Mouse (Mus musculus): ENCODE data around the gene Nudt17. TPM values are rescaled to one million over a fixed set of nuclear protein-coding genes. Genes with fewer than 3 reads are reported as not detected.

Gene Nudt17
- polyA plus RNA-seq, 1 experiment = 17.9 TPM

DNA sequence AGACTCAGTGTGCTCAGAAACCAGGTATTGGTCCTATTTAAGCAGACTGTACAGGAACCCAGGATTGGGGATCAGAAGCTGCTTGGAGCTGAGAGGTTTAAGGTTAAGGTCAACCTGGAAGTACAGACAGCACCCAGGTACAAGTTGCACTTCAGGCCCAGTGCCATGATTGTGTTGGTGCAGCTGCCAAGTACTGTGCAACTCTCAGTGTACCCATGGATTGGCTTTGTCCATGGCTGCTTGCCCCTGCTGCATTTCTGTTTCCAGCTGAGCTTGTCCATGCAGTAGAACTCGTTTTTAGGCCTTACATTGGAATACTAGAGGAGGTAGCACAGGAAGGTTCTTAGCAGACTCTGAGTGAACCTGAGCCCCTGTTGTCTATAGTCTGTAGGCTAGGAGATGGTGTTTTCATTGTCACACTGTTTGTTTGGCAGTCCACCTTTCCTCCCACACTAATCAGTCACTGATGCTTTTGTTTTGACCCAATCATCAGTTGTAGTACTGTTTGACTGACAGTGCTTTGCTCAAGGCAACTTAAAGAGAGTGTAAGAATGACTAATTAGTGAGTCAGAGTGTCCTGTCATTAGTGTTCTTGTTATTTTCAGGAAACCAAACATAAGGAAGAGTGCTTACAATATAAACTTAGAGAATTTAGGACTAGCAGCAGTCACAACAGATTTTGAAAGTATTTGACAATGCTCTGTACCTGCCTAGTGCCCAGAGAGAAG, 28.8 kb upstream of the Nudt17 start:
- DNase-seq = no peak
- no peaks in the 10 kb centered on the region for H3K36me3 ChIP-seq (ENCODE audit: control insufficient read depth, insufficient read depth, low read length)
- H3K27ac ChIP-seq (ENCODE audit: control insufficient read depth, insufficient read depth, low read length) = no peak overlapping the region
- H3K27me3 ChIP-seq (ENCODE audit: control insufficient read depth, insufficient read depth, low read length) = no peaks in the 10 kb centered on the region
- H3K4me3 ChIP-seq (ENCODE audit: control insufficient read depth, insufficient read depth, low read length) = no peak overlapping the region
- no peak for TF ChIP-seq CTCF (IDR thresholded peaks at IDR 0.05; ENCODE audit: borderline replicate concordance, control insufficient read depth, extremely low read depth, insufficient read depth, low read length, poor library complexity)
- TF ChIP-seq POLR2A (IDR thresholded peaks at IDR 0.05; ENCODE audit: control insufficient read depth, extremely low read depth, insufficient read depth, low read length, poor library complexity) = no peak
- H3K4me1 ChIP-seq (replicated peaks; ENCODE audit: control insufficient read depth, insufficient read depth, low read length) = no peaks in the 10 kb centered on the region
- WGBS = 80% methylated on average over 1 of the region's 1 CpGs

DNA sequence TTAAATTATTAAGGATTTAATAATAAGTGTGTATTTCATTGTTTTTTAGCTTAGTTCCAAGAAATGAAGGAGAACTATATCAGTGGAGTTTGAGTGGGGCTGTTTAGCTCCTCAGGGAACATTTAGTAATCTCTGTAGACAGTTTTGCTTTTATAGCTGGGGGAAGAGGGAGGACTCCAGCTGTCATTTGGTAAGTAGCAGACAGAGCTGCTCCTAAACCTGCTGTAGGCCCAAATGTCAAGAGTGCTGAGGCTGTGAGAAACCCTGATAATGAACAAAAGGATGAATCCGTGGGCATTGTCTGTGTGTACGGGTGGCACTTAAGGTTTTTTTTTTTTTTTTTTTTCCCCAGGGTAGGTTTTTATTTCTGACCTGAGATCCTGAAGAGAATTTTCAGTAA, 26.8 kb upstream of the Nudt17 start:
- no peaks in the 10 kb centered on the region for H3K27me3 ChIP-seq (ENCODE audit: control insufficient read depth, insufficient read depth, low read length)
- WGBS = 99% methylated on average over 2 of the region's 2 CpGs
- DNase-seq = no peak
- no peak overlapping the region for H3K4me3 ChIP-seq (ENCODE audit: control insufficient read depth, insufficient read depth, low read length)
- no peaks in the 10 kb centered on the region for H3K36me3 ChIP-seq (ENCODE audit: control insufficient read depth, insufficient read depth, low read length)
- H3K27ac ChIP-seq (ENCODE audit: control insufficient read depth, insufficient read depth, low read length) = no peak overlapping the region
- no peak for TF ChIP-seq POLR2A (IDR thresholded peaks at IDR 0.05; ENCODE audit: control insufficient read depth, extremely low read depth, insufficient read depth, low read length, poor library complexity)
- no peak for TF ChIP-seq CTCF (IDR thresholded peaks at IDR 0.05; ENCODE audit: borderline replicate concordance, control insufficient read depth, extremely low read depth, insufficient read depth, low read length, poor library complexity)
- no peaks in the 10 kb centered on the region for H3K4me1 ChIP-seq (replicated peaks; ENCODE audit: control insufficient read depth, insufficient read depth, low read length)

DNA sequence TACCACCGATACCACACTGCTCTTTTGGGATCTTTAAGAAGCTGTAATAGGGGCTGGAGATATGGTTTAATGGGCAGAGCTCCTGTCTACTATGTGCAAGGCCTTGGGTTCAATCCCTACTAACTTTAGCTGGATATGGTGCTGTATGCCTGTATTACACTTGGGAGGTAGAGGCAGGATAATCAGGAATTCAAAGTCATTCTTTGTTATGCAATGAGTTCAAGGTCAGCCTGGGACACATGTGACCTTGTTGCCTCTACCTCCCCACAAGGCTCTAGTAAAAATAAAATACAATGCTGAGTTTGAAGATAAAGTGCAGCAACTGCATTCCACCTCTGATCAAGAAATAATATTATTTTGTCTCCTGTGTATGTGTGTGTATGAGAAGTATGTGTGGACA, 25.6 kb upstream of the Nudt17 start:
- Histone ChIP-seq H3K27me3 (ENCODE audit: control insufficient read depth, insufficient read depth, low read length) (no peaks in the 10 kb centered on the region), H3K36me3 (ENCODE audit: control insufficient read depth, insufficient read depth, low read length) (no peaks in the 10 kb centered on the region), H3K4me1 (replicated peaks; ENCODE audit: control insufficient read depth, insufficient read depth, low read length) (no peaks in the 10 kb centered on the region), H3K4me3 (ENCODE audit: control insufficient read depth, insufficient read depth, low read length) (no peak overlapping the region), H3K27ac (ENCODE audit: control insufficient read depth, insufficient read depth, low read length) (no peak overlapping the region)
- no peak for DNase-seq
- whole genome bisulfite sequencing = 93% methylated on average over 1 of the region's 1 CpGs
- TF ChIP-seq POLR2A (IDR thresholded peaks at IDR 0.05; ENCODE audit: control insufficient read depth, extremely low read depth, insufficient read depth, low read length, poor library complexity) = no peak
- TF ChIP-seq CTCF (IDR thresholded peaks at IDR 0.05; ENCODE audit: borderline replicate concordance, control insufficient read depth, extremely low read depth, insufficient read depth, low read length, poor library complexity) = no peak

DNA sequence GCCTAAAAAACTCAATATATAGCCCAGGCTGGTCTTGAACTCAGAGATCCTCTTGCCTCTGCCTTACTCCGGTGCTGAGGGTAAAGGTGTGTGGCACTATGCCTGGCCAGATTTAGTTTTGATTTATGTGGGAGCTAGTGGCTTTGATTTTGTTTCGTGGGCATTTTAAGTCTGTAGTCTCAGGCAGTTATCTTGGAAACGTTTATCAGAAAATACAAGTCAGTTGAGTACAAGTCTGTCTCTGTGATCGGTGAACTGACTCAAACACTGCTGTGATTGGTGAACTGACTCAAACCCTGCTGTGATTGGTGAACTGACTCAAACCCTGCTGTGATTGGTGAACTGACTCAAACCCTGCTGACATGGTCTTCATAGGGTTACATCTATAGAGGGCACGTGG, 22.4 kb upstream of the Nudt17 start:
- TF ChIP-seq CTCF (IDR thresholded peaks at IDR 0.05; ENCODE audit: borderline replicate concordance, control insufficient read depth, extremely low read depth, insufficient read depth, low read length, poor library complexity) (no peak), POLR2A (IDR thresholded peaks at IDR 0.05; ENCODE audit: control insufficient read depth, extremely low read depth, insufficient read depth, low read length, poor library complexity) (no peak)
- H3K4me1 ChIP-seq (replicated peaks; ENCODE audit: control insufficient read depth, insufficient read depth, low read length) = peaks cover 2% of the 10 kb centered on the region
- H3K4me3 ChIP-seq (ENCODE audit: control insufficient read depth, insufficient read depth, low read length) = no peak overlapping the region
- no peak overlapping the region for H3K27ac ChIP-seq (ENCODE audit: control insufficient read depth, insufficient read depth, low read length)
- H3K27me3 ChIP-seq (ENCODE audit: control insufficient read depth, insufficient read depth, low read length) = no peaks in the 10 kb centered on the region
- no peaks in the 10 kb centered on the region for H3K36me3 ChIP-seq (ENCODE audit: control insufficient read depth, insufficient read depth, low read length)
- DNase-seq = no peak
- WGBS = 88% methylated on average over 5 of the region's 5 CpGs

DNA sequence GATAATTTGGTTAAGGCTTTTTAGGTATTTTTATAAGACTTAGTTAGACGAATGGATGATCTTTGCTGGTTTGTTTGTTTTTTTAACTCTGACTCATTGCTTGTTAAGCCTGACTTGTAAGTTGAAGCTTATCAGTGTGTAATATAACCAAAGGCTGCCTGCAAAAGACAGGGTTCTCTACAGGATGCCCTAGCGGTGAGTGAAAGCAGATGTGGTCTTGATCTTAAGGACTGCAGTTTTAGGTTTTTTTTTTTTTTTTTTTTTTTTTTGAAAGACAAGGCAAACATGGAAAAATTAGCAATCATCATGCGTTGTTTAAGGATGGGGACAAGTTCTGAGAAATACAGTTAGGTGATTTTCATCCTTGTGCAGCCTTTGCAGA, 21.0 kb upstream of the Nudt17 start:
- Histone ChIP-seq H3K27ac (ENCODE audit: control insufficient read depth, insufficient read depth, low read length) (no peak overlapping the region), H3K4me3 (ENCODE audit: control insufficient read depth, insufficient read depth, low read length) (no peak overlapping the region)
- WGBS = 36% methylated on average over 3 of the region's 3 CpGs

DNA sequence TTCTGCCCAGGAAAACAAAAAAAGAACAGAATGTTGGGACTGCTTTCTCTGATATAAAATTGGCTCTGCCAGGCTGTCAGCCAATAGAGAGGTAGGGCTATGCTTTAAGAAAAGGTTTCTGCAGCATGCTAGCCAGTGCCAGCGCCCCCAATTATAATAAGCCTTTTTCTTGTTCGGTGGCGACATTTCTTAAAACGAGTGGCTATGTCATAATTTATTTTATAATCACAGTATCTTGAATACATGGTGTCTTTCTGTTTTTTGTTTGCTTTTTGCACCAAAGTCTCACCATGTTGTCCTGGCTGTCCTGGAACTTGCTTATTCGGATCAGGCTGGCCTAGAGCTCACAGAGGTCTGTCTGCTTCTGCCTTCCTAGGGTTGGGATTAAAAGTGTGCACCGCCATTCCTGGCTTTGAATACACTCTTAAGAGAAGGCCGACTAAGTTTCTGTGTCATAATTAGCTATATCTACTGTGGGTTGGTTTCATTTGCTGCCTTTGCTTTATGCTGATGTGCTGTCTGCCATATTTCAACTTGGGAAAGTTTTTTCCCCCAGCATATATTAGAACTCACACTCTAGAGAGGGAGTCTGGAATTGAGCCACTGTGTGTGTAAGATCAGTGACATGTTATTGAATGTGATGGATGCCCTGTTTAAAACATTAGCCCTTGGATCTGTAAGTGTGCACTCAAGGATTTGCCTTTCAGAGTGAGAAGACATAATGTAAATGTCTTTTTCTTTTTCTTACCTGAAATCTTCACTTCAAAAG, 20.5 kb upstream of the Nudt17 start:
- 50% methylated on average over 7 of the region's 7 CpGs for WGBS
- Histone ChIP-seq H3K27me3 (ENCODE audit: control insufficient read depth, insufficient read depth, low read length) (no peaks in the 10 kb centered on the region), H3K36me3 (ENCODE audit: control insufficient read depth, insufficient read depth, low read length) (no peaks in the 10 kb centered on the region), H3K4me1 (replicated peaks; ENCODE audit: control insufficient read depth, insufficient read depth, low read length) (peaks cover 2% of the 10 kb centered on the region), H3K27ac (ENCODE audit: control insufficient read depth, insufficient read depth, low read length) (no peak overlapping the region; the same call in 1 of the 2 replicates), H3K4me3 (ENCODE audit: control insufficient read depth, insufficient read depth, low read length) (no peak overlapping the region; the same call in 1 of the 2 replicates)
- TF ChIP-seq CTCF (IDR thresholded peaks at IDR 0.05; ENCODE audit: borderline replicate concordance, control insufficient read depth, extremely low read depth, insufficient read depth, low read length, poor library complexity) = no peak
- TF ChIP-seq POLR2A (IDR thresholded peaks at IDR 0.05; ENCODE audit: control insufficient read depth, extremely low read depth, insufficient read depth, low read length, poor library complexity) = no peak
- no peak for DNase-seq

More for the DNA sequence above, 21.0 kb upstream of the Nudt17 start:
- H3K27me3 ChIP-seq (ENCODE audit: control insufficient read depth, insufficient read depth, low read length) = no peaks in the 10 kb centered on the region
- H3K36me3 ChIP-seq (ENCODE audit: control insufficient read depth, insufficient read depth, low read length) = no peaks in the 10 kb centered on the region
- no peak for DNase-seq
- no peak for TF ChIP-seq CTCF (IDR thresholded peaks at IDR 0.05; ENCODE audit: borderline replicate concordance, control insufficient read depth, extremely low read depth, insufficient read depth, low read length, poor library complexity)
- TF ChIP-seq POLR2A (IDR thresholded peaks at IDR 0.05; ENCODE audit: control insufficient read depth, extremely low read depth, insufficient read depth, low read length, poor library complexity) = no peak
- H3K4me1 ChIP-seq (replicated peaks; ENCODE audit: control insufficient read depth, insufficient read depth, low read length) = peaks cover 2% of the 10 kb centered on the region

All from thymus, adult 2 months (tissue).